Mouse (Mus musculus): ENCODE results near the gene Dvl3.

DNA sequence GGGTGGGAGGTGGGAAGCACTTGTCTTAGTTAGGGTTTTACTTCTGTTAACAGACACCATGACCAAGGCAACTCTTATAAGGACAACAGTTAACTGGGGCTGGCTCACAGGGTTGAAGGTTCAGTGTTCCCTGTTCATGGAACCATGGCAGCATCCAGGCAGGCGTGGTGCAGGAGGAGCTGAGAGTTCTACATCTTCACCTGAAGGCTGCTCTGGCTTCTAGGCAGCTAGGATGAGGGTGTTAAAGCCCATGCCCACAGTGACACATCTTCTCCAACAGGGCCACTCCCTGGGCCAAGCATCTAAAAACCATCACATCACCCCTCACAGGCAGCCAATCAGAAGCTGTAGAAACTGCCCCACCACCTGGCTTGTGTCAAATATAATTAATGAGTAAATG, 45.1 kb upstream of the Dvl3 start:
- no peak for TF ChIP-seq POLR2A (IDR thresholded peaks at IDR 0.05; ENCODE audit: insufficient read depth, low read depth, low read length)
- no peak for TF ChIP-seq CTCF (IDR thresholded peaks at IDR 0.05; ENCODE audit: insufficient read depth, low read depth, low read length)
